Mouse (Mus musculus): ENCODE results near the gene Flvcr2.

Flvcr2 gene

DNA sequence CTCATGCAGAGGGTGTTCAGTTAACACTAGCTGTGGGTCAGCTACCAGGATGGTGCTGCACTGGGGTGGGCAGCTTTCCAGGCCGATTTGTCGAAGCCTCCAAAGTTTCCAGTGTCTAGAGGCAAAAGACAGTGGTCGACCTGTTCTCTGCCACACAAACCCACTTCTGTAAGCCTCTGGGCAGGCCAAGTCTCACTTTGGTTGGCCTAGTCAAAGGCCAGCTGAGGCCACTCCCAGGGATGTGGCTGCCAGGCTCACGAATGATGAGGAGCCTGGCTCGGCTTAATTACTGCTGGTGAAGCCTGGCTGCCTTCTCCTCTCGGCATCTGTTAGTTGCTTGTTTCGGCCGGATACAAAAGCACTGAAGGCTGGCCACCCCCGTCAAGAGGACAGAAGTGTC lies 53.7 kb downstream of the Flvcr2 start:
- DNase-seq, result no peak

DNA sequence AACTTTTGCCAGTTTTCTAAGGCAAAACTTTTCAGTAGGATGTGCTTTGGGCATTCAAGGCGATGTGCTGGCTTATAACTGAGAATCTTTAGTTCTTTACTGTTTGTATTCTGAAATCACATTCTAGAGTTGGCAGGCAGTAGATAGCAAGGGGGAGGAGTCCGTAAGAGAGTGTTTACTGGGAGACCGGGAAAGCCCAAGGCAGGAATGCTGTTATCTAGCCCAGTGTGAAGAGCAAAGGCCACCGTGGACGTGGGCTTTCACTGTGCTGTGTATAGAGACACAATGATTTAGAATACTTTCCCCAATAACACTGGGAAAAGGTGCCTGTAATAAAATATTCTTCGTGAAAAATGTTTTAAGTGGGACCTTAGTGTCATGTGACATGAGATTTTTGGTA lies 63.4 kb downstream of the Flvcr2 start:
- DNase-seq, result no peak

DNA sequence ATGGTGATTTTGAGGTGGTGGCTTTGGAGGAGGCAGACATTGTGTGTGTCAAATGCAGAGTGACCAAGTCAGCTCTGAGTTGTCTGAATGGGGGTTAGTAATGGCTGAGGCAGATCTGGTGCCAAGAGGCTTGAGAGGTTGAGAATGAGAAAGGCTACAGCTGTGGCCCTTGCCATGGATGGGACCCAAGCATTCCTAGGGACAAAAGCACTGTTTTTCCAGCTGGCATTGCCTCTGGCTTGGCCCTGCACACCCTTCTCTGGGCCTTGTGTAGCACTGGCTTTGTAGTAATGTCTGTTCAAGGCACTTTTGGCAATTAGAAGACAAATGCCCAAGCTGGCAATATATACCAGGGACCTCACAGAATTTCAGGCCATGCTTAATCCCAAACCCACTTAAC lies 64.6 kb downstream of the Flvcr2 start:
- DNase-seq, result no peak

DNA sequence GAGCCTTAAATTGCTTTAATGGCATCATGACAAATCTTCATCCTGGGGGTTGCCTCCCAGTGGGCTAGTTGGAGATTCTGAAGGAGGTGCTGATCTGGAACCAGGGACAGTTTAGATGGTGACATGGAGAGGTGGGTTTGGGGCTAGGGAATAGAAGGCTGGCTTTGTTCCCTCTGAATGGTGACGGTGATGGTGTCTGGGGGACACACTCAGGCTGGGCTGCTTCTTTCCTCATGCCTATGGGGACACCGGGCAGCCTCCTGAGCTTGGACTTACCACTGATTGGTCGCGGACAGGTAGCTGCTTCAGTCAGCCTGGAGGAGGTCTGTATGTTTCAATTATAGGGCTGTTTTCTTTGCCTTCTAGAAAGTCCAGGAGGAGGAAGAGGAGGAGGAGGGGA lies 65.3 kb downstream of the Flvcr2 start:
- no peak for DNase-seq

DNA sequence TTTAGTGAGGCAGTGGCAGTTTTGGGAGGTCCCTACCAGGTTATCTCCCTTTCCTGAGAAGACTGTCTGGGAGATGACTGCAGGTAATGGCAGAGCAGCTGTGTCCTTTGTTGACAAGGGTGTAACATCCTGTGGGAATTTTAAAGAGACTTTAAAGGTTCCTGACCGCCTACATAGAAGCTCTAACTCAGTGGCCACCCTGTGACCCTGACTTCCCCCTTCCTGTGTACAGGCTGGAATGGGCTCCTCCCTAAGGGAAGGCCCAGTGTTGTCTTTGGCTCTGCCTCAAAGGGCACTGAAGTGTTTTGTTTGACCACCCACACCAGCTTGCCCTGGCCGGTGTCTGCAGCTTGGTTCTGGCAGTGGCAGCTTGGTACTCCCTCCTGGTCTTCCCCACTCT lies 67.3 kb downstream of the Flvcr2 start:
- DNase-seq, result peak; percentile 40 to 67

DNA sequence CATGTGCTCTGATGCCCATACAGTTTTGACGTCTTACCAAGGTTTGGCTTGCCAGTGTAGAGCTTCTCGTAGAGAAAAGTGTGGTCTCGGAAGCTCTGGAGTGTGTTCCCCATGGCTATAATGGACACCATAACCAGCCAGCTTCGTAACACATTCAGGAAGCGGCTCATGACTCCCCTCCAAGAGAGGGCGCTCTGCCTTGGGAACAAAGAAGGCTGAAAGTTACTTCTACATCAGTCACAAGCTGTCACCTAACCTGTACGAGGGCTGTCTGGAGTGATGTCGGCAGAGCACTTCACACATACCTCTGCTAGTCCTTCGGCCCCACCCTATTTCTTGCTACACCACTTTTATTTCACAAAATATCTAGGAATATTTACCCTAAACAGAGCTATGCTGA lies 75.7 kb downstream of the Flvcr2 start:
- DNase-seq, result no peak

DNA sequence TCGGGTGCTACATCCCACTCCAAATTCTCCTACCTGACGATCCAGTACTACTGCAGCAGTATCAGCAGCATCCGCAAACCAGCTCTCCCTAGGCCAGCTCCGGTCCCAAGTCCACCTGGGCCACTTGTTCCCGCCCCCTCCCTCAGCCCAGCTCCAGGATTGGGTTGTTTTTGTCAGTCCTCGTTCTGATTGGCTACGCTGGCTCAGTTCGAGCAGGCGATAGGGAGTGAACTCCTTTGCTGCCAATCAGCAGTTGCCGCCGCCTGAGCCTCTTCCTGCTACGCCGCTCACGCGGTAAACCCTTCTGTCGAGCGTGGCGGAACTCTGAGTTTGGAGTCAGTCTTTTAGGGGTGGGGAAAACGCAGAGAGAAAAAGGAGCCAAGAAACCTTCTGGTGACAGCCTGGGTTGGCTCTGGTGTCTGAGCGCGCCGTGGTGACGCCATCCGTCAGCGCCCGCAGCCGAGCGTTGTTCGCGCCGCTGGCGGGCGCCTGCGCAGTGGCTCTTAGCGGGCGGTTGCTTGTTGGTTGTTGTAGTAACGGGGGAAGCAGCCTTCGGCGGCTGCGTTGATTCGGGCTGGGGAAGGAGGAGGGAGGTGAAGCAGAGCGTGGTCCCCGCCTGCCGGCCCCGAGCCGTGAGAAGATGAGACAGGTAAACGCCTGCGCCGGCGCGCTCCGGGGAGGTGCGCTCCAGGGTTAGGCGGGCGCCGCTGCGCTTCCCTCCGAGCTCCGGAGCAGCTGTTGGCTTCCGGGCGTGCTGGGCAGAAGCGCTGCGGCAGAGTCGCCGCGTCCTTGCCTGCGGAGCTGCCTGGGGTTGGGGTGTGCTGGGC lies 78.3 kb downstream of the Flvcr2 start, which contains the start of the genes Erg28 and Ttll5:
TSS of gene Erg28 (minus strand) at position 113 of the 827 bp plus-strand sequence.
TSS of gene Ttll5 (plus strand) at position 222 of the 827 bp plus-strand sequence.
- peak; percentile 93 for DNase-seq

DNA sequence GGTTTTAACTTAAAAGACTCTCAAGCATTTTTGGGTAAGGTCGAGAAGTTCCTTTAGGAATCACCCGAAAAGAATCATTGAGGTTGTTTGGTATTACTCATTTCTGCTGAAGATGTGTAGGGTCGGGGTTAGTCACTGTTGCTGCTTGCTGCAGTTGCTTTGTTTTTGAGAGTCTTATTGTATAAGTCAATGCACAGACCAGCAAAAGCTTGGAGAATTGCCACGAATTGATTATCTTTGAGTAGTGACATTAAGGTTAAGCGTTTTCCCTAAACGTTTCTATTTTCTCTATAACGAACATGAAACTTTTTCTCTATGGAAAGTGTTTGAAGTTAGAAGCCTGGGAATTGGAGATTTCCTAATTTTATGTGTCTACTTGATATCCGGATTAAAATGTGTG lies 79.0 kb downstream of the Flvcr2 start:
- DNase-seq, result no peak

DNA sequence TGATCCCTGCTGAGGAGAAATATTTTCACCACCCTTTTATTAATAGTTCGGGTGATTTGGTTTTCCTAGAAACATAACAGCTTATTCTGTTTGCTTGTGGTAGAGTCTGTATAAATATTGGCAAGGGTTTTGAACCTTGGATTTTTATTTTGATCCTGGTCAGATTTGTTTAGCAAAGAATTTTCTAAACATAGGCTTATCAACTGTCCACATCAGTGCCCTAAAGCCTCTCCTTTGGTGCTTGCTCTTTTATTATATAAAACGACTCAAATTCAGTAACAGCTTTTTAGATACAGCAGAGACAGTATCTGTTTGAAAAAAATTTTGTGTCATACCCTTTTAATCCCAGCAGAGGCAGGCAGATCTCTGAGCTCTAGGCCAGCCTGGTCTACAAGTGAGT lies 79.5 kb downstream of the Flvcr2 start:
- DNase-seq, result no peak

DNA sequence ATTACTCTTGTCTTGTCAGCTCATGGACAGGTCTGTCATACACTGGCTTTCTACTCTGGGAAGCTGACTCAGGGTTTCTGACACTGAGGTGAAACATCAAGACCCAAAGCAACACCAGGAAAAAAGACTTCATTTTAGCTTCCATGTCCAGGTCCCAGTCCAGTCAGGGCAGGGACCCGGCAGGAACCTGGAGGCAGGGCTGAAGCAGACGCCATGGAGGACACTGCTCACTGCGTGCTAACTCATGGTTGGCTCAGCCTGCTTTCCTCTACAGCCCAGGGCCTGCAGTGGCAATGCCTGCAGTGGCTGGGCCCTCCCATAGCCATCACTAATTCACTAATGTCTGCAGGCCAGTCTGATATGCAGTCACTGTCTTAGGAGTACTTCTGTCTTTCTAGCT lies 82.5 kb downstream of the Flvcr2 start:
- no peak for DNase-seq

DNA sequence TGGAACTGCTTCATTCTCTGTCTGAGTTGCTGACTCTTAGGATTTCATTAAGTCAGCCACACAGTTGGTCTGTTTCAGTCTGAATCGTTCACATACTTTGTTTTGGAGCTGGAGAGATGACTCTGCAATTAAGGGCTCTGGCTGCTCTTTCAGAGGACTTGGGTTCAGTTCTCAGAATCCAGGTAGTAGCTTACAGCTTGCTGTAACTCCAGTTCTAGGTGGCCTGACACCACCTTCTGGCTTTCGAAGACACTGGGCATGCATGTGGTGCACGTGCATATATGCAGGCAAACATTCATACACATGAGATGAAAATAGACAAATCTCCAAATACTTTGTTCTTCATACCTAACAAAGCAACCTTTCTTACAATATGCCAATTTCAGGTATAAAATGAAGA lies 83.5 kb downstream of the Flvcr2 start:
- DNase-seq, result no peak

DNA sequence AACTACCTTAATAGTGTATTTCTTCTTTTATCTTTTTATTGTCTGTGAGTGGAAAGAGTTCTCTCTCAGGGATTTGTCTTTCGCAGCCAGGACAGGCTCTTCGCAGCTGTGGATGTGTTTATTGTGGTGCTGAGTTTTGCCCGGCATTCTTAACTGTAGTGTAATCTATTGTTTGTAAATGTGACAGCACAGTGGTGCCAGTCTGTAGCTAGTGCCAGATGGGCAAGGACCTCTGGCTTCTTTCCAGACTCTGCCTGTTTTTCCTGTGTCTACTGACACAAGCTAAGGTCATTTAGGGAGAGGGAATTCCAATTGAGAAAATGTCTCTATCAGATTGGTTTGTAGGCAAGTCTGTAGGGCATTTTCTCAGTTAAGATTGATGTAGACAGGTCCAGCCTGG lies 84.4 kb downstream of the Flvcr2 start:
- DNase-seq, result no peak

DNA sequence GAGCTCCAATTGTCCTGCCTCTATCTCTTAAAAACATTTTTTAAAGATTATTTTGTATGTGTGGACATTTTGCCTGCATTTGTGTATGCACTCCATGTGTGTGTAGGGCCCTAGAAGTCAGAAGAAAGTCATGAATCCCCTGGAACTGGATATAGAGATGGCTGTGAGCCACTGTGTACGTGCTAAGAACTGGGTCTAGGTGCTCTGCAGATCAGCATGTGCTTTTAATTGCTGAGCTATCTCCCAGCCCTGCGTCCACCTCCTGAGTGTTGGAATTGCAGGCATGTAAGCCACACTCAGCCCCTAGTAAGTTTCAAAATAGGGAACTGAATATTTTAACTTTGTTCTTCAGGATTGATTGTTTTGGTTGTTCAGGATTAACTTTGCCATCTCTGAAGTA lies 88.2 kb downstream of the Flvcr2 start:
- no peak for DNase-seq

DNA sequence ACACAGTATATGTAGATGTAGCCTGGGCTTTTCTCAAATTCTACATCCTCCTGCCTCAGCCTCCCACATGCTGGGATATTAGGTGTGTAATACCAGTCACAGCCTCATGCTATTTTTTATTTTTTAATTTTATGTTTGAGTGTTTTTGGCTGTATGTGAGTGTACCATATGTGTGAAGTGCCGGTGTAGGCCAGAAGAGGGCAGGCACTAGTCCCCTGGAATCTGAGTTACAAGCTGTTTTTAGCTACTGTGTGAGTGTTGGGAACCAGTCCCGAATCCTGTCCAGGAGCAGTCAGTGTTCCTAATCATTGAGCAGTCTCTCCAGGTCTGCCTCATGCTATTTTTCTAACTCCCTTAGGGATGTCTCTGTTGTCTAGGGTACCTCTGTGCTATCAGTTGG lies 91.4 kb downstream of the Flvcr2 start:
- DNase-seq, result no peak

DNA sequence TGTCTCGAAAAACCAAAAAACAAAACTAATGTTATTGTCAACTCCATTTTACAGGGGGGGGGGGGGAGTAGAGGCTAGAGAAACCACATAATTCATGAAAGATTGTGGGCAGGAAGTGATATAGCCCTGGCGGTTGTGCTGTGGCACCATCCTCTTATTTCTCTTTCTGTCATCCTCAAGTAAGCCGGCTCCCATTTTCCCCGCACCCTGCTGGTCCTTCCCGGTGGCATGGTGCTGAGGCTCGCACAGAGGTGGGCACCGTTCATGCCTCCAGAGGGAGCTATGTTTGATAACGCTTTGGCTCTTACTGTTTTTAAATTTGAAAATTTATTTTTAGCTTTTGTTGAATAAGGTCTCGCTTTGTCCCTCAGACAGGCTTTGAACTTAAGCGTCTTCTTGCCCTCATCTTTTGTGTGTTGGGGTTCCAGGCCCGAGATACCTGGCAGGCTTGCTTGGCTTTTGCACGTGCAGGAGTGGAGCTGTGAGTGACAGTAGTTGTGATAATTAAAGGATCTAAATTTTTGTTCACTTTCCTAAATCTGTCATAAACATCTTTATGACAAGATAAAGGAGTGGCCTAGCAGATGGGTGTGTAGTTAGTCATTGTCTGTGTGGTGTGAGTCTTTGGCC lies 93.1 kb downstream of the Flvcr2 start:
- no peak for DNase-seq

DNA sequence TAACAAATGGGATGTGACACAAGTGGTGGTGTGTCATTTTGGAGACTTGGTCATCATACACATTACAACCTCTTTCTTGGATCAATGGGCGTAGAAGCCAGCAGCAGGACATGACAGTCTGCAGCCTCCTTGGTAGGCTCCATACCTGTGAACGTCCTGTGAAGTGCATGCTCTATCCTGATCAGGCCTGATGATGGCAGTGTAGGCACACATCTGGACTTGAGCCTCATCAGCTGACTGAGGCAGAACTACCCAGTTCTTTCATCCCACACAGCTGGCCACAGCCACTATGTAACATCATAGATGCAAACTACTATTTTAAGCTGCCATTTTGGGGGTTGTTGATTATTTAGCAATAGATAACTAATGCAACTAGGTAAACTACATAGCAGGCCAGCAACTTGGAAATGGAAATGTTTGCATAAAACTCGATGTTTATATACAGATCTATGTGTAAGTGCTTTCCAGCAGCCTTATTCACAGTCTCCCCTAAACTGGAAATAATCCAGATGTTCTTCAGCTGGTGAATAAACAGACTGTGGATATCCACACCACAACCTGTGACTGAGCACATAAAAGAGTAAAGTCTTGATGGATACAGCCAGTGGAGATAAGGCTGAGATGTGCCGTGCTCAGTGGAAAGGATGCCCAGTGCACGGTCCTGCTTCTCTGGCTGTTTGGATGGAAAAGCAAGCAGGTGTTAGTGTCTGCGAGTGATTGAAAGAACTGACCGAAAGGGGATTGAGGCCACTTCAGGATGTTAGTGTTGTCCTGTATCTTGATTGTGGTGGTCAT lies 102.0 kb downstream of the Flvcr2 start:
- peak; percentile 18 to 38 for DNase-seq

DNA sequence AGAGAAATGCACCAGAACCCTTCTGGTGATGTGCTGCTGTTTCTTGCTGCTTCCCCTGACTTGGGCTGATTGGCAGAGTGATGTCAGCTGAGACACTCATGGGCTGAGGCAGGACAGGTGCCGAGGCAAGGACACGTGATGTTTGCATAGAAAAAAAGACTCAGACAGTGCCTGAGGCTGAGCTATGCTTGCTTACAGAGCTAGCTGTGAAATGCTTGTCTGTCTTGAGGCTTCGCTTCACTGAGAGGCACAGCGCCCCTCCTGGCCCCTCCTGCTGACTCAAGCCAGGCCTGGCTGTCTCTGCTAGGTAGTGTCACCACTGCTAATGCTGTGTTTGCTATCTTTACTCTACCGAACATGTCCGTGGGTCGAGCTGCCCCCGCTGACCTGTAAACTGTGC lies 104.3 kb downstream of the Flvcr2 start:
- DNase-seq, result no peak

DNA sequence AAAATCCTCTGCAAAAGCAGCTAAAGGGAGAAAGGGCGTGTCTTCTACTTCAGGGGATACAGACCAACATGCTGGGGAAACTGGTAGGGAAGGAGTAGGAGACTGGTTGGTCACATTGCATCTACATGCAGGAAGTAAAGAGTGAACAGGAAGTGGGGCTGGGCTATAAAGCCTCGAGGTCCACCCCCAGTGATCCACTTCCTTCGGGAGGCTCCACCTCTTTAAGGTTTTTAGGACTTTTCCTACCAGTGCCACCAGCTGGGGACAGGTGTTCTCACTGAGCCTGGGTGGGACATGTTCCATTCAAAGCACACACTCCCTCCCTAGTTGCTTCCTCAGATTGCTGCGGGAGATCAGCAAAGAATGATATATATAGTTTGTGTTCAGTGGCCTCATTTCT lies 107.5 kb downstream of the Flvcr2 start:
- DNase-seq, result no peak

DNA sequence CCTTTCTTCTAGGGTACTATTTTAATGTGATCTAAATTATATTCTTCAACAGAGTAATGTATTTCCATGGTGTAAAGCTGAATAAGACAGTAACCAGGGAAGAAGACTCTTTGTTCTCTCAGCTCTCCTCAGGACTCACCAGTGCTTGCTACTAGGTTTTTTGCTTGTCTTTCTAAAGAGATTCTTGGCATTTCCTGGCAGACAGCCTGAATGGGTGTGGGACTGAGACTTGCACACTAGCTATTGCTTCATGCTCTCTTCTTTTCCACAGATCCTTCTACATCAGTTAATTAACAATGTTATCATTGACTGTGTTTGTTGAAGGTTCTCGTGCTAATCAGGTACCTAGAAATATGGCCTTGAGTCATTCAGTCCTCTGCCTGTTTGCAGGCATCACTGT lies 107.9 kb downstream of the Flvcr2 start:
- DNase-seq, result no peak

DNA sequence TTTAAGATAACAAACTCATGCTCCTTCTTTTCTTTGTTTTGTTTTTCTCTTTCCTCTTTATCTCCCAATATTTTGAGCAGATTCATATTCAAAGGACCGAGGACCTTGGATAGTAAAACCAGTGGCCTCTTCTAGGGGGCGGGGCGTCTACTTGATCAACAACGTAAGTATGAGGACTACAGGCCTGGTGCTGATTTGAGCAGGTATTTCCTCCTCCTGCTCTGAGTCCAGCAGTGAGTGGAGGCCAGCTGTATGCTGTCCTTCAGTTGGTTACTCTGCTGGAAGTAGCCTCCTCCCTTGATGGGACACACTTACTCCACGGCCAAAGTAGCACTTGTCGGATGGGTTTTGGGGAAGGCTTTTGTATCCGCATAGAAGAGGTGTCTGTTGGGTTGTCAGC lies 111.0 kb downstream of the Flvcr2 start:
- no peak for DNase-seq

DNA sequence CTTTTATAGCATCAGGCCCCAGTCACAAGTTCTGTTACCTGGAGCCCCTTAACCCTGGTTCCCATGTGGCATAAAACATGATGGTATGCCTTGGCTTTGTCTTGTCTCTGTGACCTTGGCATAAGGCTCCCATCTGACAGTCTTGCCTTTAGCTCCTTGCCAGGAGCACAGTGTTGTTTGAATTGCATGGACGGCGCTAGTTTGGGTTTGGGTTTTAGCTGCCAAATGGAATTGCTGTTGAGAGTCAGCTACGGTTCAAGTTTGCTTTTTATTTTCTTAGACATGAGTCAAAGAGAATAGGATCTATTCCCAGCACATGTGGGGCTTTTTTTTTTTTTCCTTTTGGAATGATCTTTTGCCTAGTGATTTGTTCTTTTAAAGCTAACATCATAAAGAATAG lies 112.8 kb downstream of the Flvcr2 start:
- no peak for DNase-seq

DNA sequence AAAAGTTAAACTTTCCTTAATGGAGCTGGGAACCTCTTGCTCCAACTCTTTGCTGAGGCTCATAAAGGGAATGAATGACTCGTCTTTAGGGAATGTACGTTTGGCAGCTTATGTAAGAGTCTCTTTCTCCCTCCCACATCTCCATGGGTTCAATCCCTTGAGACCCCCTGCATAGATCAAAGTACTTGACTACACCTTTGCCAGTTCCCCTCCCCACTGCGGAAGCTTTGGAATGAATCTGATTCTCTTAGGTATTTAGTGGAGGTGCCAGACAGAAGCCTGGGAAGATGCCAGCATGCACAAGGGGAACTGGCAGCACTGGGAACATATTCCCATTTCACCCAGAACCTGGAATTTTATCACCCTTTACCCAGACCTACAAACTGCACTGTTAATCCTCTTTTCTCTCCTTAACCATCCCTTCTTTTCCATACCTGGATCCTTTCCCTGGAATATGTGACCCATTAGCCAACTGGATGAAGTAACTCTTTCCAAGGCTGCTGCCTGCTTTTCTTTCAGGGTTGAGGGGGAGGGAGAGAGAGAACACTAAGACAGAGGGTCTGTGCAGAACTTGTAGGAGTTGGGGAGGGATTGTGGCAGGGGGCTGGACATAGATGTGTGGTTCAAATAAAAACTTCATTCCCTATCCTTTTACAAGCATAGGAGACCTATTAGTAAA lies 113.3 kb downstream of the Flvcr2 start:
- peak in 1 of 2 experiments; percentile 22 for DNase-seq

DNA sequence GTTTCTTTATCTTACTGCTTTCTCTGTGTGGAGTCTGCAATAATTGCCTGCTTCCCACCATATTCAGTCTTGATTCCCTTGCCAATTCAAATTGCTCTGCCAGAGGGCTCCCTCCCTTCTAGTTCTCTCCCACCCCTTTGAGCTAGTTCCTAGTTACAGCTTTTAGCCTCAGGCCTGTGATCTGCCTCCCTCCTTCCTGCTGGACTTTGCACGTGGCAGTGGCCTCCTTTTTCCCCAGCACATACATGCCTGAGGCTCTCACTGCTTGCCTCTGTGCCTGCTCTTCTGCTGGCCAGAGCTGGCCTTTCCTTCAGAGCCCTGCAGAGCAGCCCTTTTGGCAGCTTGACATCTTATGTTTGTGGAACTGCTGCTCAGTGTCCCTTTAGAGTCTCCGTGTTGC lies 116.2 kb downstream of the Flvcr2 start:
- DNase-seq, result peak; percentile 11 to 31

Measured in kidney, adult 8-10 months (tissue).